Mouse (Mus musculus): Measurements from ENCODE around the gene Rps18.

The Rps18 gene

GRCm38 (mm10) chr17:33920282-33921097 is 35.3 kb downstream of the Rps18 start:
- under 1% methylated on average over 36 of the region's 36 CpGs for WGBS

- WGBS = under 1% methylated on average over 52 of the region's 52 CpGs
These were observed 36.2 kb downstream of the Rps18 start for GRCm38 (mm10) chr17:33919351-33920281.

- 65% methylated on average over 37 of the region's 37 CpGs for WGBS
These were observed 37.3 kb downstream of the Rps18 start for GRCm38 (mm10) chr17:33918293-33919203.

- 82% methylated on average over 18 of the region's 18 CpGs for WGBS
These were observed 38.0 kb downstream of the Rps18 start for GRCm38 (mm10) chr17:33917656-33918292.

- WGBS = 71% methylated on average over 31 of the region's 31 CpGs
These were observed 38.8 kb downstream of the Rps18 start for GRCm38 (mm10) chr17:33916847-33917655.

- WGBS = under 1% methylated on average over 19 of the region's 20 CpGs
These were observed 39.5 kb downstream of the Rps18 start for GRCm38 (mm10) chr17:33916294-33916693.

- 1% methylated on average over 34 of the region's 34 CpGs for WGBS
These were observed 40.0 kb downstream of the Rps18 start, which contains the start of the genes Tapbp and Zbtb22 for GRCm38 (mm10) chr17:33915671-33916250. Gene Tapbp, plus strand, starts transcription at chr17:33915899. Gene Zbtb22, plus strand, starts transcription at chr17:33915904.

- WGBS = 58% methylated on average over 13 of the region's 13 CpGs
These were observed 40.8 kb downstream of the Rps18 start for GRCm38 (mm10) chr17:33914969-33915391.

GRCm38 (mm10) chr17:33913905-33914304 is 41.9 kb downstream of the Rps18 start:
- WGBS = 82% methylated on average over 8 of the region's 8 CpGs

- 89% methylated on average over 10 of the region's 10 CpGs for WGBS
These were observed 42.5 kb downstream of the Rps18 start for GRCm38 (mm10) chr17:33913264-33913663.

- 89% methylated on average over 28 of the region's 28 CpGs for WGBS
These were observed 43.9 kb downstream of the Rps18 start for GRCm38 (mm10) chr17:33911813-33912414.

- 88% methylated on average over 31 of the region's 31 CpGs for WGBS
These were observed 44.6 kb downstream of the Rps18 start for GRCm38 (mm10) chr17:33911052-33911812.

- WGBS = 47% methylated on average over 11 of the region's 11 CpGs
These were observed 45.3 kb downstream of the Rps18 start for GRCm38 (mm10) chr17:33910346-33911051.

- WGBS = under 1% methylated on average over 14 of the region's 14 CpGs
These were observed 45.9 kb downstream of the Rps18 start for GRCm38 (mm10) chr17:33909869-33910250.

- under 1% methylated on average over 68 of the region's 68 CpGs for WGBS
These were observed 46.5 kb downstream of the Rps18 start, which contains the start of gene Daxx for GRCm38 (mm10) chr17:33909077-33909868. Gene Daxx, plus strand, starts transcription at chr17:33909414.

- under 1% methylated on average over 44 of the region's 44 CpGs for WGBS
These were observed 47.3 kb downstream of the Rps18 start for GRCm38 (mm10) chr17:33908331-33909076.

Measured in cerebral cortex, adult 2 months (tissue).